Mouse (Mus musculus) hindlimb bud, embryonic 11.5 days (tissue): ENCODE measurements around the gene Dnah12.
"Not testable (repeated sequence)": the region's sequence is repeated elsewhere in the genome, so short reads cannot be mapped to it uniquely, and the experiment has no call there.

ENCODE experiments used
- DNase-seq: peaks from one replicate; pipeline ENCODE4 v3.0.0-alpha.2; 2012; ENCODE audit warnings: low read depth, low spot score; ENCODE audit errors: extremely low spot score

Gene Dnah12

DNA sequence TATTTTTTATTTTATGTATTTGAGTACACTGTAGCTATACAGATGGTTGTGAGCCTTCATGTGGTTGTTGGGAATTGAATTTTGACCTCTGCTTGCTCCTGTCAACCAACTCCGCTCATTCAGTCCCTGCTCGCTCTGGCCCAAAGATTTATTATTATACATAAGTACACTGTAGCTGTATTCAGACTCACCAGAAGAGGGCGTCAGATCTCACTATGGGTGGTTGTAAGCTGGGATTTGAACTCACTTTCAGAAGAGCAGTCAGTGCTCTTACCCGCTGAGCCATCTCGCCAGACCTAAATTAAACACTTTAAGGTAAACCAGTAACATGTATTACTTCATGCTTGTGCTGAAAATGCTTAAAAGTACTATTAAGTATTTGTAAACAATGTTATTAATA is 12.2 kb downstream of the Dnah12 start:
- not testable (repeated sequence) for DNase-seq

- DNase-seq = not testable (repeated sequence)
These were observed 26.6 kb downstream of the Dnah12 start for GRCm38 (mm10) chr14:26719696-26720095.

- no peak for DNase-seq
These were observed 31.8 kb downstream of the Dnah12 start for GRCm38 (mm10) chr14:26724898-26725297.

DNA sequence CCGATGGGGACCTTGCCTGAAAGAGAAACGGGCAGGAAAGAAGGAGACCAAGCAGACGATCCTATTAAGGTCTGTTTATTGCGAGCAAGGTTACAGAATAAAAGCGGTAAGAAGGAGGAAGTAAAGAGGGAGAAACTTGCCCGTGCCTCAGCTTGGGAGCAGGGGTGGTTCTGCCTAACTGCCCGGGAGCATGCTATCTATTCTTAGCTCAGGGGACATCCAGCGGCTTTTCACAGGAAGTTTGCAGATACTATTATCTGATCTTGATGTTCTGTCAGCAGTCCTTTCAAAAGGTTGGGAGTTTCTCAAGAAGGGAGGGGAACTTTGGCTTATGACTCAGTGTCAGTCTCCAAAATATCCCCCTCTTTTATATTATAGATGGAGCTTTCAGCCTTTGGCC is 65.5 kb downstream of the Dnah12 start:
- no peak for DNase-seq

GRCm38 (mm10) chr14:26764827-26765226 is 71.8 kb downstream of the Dnah12 start:
- DNase-seq = no peak

GRCm38 (mm10) chr14:26768195-26768594 is 75.1 kb downstream of the Dnah12 start:
- DNase-seq = no peak

GRCm38 (mm10) chr14:26773536-26773935 is 80.5 kb downstream of the Dnah12 start:
- DNase-seq = no peak

- no peak for DNase-seq
These were observed 90.7 kb downstream of the Dnah12 start for GRCm38 (mm10) chr14:26783731-26784130.

GRCm38 (mm10) chr14:26785695-26786094 is 92.6 kb downstream of the Dnah12 start:
- no peak for DNase-seq

- DNase-seq = no peak
These were observed 101.4 kb downstream of the Dnah12 start for GRCm38 (mm10) chr14:26794431-26794830.

GRCm38 (mm10) chr14:26798330-26798729 is 105.3 kb downstream of the Dnah12 start:
- no peak for DNase-seq

- no peak for DNase-seq
These were observed 106.2 kb downstream of the Dnah12 start for GRCm38 (mm10) chr14:26799286-26799685.

GRCm38 (mm10) chr14:26805500-26805899 is 112.4 kb downstream of the Dnah12 start:
- DNase-seq = no peak

DNA sequence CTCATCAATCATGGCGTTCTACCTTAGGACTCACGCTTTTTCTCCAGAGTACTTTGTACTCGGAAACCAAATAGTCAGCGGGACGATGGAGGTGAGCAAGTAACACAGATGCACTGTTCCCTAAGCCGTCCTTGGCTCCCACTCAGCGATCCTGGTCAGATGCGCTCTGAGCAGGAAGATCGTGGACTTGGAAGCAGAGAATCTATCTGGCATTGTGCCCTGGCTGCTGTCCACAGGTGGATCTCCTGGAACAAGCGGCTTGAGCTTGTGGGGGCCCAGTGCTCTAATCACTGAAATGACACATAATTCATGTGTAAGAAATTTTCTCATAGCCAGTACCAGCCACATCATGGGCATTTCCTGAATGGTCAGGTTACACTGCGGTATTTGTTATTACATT is 119.7 kb downstream of the Dnah12 start:
- DNase-seq = no peak

DNA sequence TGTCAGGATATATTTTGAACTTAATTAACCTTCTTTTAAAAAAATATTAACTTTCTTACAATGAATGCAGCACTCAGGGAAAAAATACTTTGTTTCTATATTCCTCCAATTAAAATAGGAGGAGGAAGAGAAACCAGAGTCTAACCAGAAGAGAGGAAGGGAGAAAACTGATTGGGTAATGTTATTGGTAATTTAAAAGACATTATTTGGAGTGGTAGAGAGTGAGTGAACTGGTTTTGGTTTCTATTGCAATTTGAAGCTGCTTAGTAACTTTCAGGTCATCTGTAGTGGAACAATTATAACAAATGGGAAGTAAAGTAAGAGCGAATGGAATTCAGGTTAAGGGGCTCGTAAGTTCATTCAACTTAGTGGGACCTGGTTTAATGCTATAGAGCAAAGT is 120.8 kb downstream of the Dnah12 start:
- DNase-seq = no peak

DNA sequence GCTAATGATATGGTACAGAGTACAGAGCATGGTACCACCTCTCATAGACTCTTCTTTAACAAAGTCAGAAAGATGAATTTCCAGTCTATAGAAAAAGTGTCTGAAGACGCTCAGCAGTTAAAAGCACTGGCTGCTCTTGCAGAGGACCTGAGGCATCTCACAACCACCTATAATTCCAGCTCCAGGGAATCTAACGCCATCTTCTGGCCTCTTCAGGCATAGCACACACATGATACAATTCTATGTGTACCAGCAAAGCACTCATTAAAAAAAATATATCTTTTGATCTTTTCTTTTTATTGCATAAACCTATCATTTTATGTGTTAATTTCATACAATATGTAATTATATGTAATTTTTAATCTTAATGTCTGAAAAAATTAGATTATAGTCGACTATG is 121.8 kb downstream of the Dnah12 start:
- DNase-seq = no peak

- no peak for DNase-seq
These were observed 123.7 kb downstream of the Dnah12 start for GRCm38 (mm10) chr14:26816785-26817184.

DNA sequence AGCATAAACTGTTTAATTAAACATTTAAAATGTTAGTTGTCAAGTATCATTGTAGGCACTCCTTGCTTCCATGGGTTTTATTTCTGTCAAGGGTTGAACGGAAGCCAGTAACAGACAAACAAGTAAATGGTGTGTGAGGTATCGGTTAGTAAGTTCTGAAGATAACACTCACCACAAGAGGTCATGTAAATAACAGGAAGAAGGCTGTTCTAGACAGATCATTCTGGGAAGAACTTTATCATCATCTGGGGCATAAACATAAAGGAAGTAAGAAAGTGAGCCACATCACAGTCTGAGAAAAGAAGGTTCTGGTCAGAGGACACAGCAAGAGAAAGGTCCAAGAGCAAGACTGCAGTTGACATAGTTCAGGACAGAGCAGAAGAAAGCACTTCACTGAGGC is 132.9 kb downstream of the Dnah12 start:
- no peak for DNase-seq

DNA sequence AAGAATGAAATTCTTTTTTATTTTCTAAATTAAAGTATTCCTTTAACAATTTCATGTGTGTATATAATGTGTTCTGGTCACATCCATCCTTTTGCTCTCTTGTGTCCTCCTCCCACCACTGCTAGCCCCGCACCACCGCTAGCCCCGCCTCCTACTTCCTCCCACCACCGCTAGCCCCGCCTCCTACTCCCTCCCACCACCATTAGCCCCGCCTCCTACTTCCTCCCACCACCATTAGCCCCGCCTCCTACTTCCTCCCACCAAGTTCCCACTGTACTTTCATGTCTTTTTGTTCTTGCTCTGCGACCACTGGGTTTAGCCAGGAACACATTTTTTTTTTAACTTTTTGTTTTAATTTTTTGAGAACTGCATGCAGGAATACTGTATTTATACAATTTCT is 160.0 kb downstream of the Dnah12 start:
- DNase-seq = no peak

- no peak for DNase-seq
These were observed 161.0 kb downstream of the Dnah12 start for GRCm38 (mm10) chr14:26854066-26854465.

- no peak for DNase-seq
These were observed 165.3 kb downstream of the Dnah12 start for GRCm38 (mm10) chr14:26858364-26858763.

- no peak for DNase-seq
These were observed 165.9 kb downstream of the Dnah12 start for GRCm38 (mm10) chr14:26859024-26859423.

DNA sequence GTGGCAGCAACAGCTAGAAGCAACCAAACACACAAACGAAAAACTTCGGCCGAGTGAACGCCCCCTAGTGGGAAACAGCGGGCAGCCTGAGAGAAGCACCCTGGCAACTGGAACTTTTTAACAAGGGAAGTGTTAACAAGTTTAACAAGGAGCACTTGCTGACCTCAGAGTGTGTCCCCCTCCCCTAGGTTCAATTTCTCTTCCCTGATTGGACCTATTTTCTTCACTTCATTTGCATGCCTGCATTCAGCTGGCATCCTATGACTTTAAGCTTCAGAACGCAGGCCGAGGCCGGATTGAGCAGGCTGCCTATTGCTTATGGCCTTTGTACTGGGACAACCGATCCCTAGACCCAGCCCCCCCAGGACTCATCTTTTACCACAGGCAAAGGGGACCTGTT is 174.3 kb downstream of the Dnah12 start:
- no peak for DNase-seq

DNA sequence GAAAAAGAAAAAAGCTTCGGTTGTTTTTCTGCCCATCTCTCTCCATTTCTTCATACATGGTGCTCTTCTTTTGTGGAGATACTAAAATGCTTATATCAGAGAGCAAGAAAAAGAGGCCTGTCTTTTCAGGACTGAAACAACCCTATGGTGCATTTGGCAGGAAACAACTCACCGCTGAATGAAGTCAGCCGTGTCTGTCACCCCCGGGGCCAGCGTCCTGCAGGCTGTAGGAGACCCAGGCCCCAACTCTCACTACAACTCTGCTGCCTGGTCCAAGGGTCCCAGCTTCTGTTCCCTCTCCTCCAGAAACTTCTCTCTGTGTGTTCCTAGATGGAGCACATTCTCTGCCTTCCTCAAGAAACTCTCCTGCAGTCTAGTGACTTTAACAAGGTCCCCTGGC is 175.2 kb downstream of the Dnah12 start:
- DNase-seq = no peak
